Mouse (Mus musculus) adrenal gland, postnatal 25 days (tissue): ENCODE results near the gene Dnah11. TPM values are rescaled to one million over a fixed set of nuclear protein-coding genes. Genes with fewer than 3 reads are reported as not detected.
"Not testable (repeated sequence)": the region's sequence is repeated elsewhere in the genome, so short reads cannot be mapped to it uniquely, and the experiment has no call there.

ENCODE experiments used
- DNase-seq: peaks from one replicate; pipeline ENCODE4 v3.0.0; 2021; ENCODE audit warnings: mixed read lengths
- total RNA-seq: library from RNA; stranded (reverse); gene quantifications from 2 replicates; pipeline ENCODE4 v1.2.3, GENCODE M21; 2021

The Dnah11 gene
- total RNA-seq, 1 experiment from 2014 or later, result 0.06 TPM

DNA sequence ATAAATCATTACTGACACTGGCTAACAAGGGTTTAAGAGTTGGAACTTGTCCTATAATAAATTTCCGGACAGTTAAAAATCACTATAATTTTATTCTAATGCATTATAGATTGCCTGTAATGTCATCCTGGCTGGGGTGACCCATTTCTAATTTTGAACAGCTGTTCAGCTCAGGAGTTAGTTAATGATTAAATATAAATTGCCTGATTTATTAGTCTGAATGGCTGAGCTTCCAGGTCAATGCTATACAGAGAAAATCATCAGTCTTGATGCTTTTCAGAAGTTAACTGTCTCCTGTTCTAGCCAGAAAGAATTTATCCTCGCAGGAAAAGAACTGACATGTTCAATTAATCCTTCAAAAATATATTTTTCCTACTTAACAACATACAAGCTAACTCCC is 236.1 kb downstream of the Dnah11 start:
- DNase-seq, result no peak

- no peak for DNase-seq
Observed at GRCm38 (mm10) chr12:117959213-117959612, 239.6 kb downstream of the Dnah11 start.

DNA sequence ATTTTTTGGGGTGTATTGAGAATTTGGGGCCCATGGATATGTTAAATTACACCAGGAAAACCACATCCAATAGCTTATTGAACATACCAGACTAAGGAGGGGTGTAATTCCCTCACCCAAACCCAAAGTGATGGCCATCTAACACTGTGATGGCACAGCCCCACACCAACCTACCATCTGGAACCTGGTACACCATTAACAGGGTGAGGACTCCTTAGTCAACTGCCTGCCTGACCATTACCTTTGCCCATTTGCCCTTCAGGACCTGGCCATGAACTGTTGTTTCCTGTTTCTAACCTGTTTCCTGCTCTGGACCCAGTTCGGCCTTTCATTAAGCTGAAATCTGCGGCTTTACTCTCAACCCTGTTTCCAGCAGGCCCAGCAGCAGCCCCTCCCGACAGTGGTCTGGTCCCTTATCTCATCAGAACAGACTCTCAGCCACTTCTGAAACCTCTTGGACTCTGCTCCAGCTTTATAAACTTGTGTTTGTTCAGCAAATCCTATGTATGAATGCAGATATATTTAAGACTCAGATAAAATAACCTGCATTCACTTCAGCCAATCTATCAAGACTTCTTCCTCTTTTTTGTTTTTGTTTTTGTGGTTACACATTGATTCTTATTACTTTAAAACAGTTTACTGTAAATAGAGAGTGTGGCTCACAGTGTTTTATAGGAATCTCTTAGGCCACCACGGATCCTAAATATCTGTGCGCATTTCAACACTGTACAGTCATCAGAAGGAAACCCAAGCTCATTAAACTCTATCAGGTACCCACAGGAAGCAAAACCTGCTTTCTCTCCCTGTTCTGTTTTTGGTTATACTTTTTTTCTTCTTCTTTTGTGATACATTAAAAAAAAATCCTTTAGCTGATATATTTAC is 251.8 kb downstream of the Dnah11 start:
- DNase-seq, result no peak

- DNase-seq, result no peak
Observed at GRCm38 (mm10) chr12:117941947-117942346, 256.9 kb downstream of the Dnah11 start.

DNA sequence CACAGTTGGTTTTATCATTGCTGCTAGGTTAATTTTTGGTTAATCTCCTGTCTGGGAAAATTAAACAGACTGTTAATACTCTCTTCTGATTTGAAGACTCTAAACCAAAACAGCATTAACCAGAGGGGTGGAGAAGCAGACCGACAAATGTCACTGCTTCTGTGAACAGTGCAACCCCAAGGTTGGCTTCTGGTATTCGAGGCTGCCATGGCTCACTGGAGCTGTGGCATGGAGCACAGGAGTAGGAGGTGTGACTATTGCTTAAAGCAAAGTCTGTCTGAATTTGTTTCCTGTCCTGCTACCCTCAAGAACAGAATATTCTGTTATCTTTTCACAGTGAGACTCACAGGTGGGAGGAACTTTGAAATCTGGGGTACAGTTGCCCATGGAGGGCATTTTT is 260.6 kb downstream of the Dnah11 start:
- DNase-seq, result no peak

DNA sequence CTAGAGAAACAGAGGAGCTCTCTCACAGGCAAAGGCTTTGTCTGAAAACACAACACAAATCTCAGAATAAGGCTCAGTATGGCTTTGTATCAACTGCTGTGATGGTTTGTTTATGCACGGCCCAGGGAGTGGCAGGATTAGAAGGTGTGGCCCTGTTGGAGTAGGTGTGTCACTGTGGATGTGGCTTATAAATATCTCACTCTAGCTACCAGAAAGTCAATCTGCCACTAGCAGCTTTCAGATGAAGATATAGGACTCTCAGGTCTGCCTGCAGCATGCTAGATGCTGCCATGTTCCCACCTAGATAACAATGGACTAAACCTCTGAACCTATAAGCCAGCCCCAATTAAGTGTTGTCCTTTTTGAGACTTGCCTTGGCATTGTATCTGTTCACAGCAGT is 266.8 kb downstream of the Dnah11 start:
- no peak for DNase-seq

- no peak for DNase-seq
Observed at GRCm38 (mm10) chr12:117929768-117930167, 269.1 kb downstream of the Dnah11 start.

GRCm38 (mm10) chr12:117915826-117916588 is 282.8 kb downstream of the Dnah11 start:
- DNase-seq, result no peak

DNA sequence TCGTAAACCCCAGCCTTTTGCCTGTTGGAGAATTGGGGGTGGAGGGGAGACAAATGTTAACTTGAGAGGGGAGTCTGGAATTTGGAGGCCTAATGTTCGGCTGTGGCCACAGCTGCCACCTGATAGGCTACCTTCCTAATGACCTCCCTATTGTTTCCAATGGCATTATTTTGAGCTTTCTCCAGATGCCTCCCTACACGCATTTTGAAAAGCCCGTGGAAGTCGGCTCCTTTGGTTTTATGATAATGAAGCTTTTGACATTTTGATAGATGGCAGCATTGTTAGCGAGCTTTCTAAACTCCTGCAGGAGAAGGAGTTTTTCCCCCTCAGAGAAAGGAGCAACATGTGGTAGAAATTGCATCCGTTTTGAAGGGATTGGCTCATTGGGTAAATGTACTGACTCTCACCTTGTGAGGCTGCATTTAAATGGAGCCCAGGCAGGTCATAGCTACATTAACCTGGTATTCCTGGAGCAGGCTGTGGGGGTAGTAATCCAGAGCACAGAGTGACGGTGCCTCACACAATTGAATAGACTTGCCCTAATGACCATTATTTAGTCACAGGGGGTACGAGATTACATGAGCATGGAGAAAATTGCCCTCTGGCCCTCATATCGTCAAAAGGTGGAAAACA is 284.1 kb downstream of the Dnah11 start:
- no peak for DNase-seq

DNA sequence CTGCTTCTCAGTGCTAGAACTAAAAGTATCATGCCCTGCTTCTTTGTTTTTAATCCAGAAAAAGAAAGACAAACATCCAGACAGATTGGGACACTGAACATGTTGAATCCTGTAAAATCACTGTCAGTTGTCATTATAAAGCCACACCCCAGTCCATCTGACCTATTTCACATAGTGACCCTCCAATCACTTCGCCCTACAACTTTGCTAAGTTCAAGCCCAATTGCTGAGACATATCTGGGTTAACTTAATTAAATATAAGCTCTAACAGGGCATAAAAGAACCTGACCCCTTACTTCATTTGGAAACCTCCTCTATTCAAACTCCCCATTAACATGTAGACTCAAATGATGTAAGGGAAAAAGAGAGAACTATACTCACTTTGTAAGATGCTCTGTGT is 287.4 kb downstream of the Dnah11 start:
- no peak for DNase-seq

- DNase-seq, result not testable (repeated sequence)
Observed at GRCm38 (mm10) chr12:117905232-117905840, 293.5 kb downstream of the Dnah11 start.

- DNase-seq, result no peak
Observed at GRCm38 (mm10) chr12:117903671-117904070, 295.2 kb downstream of the Dnah11 start.

DNA sequence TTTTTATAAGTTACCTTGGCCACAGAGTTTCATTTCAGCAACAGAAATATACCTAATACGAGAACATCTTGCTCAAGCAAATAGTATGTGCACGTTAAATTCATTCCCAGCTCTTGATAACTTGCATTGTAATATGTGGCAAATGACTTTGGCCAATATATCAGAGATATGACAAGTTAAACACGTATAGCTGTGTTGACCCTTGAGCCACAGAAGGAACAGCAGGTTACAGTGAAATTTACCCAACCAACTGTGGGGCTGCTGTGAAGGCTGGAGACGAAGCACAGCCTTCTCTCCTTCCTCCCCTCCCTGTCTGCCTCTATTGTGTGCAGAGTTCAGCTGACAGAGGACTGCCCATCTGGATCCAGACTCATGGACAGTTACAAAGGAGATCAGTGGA is 297.5 kb downstream of the Dnah11 start:
- not testable (repeated sequence) for DNase-seq

DNA sequence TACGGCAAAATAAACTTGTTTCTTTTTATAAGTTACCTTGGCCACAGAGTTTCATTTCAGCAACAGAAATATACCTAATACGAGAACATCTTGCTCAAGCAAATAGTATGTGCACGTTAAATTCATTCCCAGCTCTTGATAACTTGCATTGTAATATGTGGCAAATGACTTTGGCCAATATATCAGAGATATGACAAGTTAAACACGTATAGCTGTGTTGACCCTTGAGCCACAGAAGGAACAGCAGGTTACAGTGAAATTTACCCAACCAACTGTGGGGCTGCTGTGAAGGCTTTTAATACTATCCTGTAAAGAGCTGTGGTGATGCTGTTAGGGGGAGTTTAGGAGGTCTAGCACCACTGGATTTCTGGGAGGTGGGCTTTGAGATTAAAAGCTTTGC is 298.0 kb downstream of the Dnah11 start:
- DNase-seq, result not testable (repeated sequence)

DNA sequence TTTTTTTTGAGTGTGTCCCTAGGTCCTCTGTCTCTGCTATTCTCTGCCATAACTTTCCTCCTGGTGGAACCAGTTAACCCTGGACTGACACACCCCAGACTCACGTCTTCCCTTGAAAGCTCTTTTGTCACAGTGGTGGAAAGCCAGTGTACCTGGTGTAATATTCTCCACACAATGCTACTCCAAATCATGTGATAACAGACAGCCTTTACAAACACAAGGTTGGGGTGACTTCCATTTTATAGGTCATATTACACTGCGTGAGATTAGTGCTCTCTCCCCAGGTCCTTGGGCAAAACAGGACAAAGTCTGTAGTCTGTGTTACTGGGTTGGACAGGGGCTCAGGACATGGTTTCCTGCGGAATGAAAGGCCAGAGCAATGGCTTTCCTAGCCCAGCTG is 311.4 kb downstream of the Dnah11 start:
- no peak for DNase-seq

- DNase-seq, result no peak
Observed at GRCm38 (mm10) chr12:117884627-117885026, 314.2 kb downstream of the Dnah11 start.

DNA sequence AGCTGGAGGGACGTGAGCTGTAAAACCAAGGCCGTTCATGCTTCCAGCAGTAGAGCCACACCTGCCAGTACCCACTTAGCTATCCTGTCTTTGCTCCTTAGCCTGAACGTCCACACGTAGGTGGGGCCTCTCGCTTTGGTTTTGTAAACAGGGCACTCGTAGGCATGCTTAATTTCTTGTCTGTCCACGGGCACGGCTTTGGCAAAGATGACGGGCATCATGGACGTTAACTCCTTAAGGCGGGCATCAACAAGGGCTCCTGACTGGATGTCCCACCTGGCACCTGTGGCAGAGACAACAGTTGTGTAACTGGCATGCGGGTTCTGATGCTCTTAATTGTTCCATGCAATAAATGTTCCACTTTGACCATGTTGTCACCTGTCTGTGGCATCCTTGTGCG is 320.5 kb downstream of the Dnah11 start:
- DNase-seq, result no peak

DNA sequence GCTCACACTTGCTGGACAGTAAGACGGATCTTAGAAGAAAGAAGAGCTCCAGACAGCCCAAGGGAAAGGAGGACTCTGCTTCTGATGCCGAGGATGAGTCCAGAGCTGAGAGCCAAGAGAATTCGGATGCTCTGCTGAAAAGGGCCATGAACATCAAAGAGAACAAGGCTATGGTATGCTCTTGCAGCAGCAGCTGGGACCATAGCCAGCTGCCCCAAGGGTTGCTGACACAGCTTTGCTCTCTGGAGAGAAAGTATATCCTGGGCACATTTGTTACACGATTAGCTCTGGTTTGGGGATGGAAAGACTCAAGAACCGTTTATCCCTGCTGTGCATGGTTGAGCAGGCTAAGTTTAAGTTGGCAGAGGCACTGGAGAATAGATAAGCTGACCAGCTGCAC is 326.6 kb downstream of the Dnah11 start:
- DNase-seq, result no peak

- no peak for DNase-seq
Observed at GRCm38 (mm10) chr12:117867708-117868564, 330.9 kb downstream of the Dnah11 start.

DNA sequence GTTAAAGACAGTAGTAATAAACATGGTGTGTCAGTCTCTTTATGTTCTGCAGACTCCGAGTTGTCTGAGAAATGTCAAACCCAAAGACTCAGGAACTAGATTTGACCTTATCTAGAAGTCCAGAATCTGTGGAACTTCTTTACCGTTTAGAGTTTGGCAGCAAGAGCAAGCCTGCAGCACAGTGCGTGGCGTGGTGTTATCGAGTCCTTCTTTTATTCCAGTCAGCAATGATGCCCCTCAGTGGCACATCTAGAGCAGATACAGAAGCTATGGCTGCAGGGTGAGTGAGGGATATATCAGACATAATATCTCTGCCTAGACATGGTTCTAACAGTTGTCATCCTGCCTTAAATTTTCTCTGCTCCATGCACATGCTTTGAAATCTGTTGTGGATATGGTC is 336.2 kb downstream of the Dnah11 start:
- no peak for DNase-seq

GRCm38 (mm10) chr12:117861249-117861648 is 337.6 kb downstream of the Dnah11 start:
- no peak for DNase-seq

- no peak for DNase-seq
Observed at GRCm38 (mm10) chr12:117860840-117861239, 338.0 kb downstream of the Dnah11 start.
